Mouse (Mus musculus): Measurements from ENCODE around the gene Gapdh. TPM values are rescaled to one million over a fixed set of nuclear protein-coding genes. Genes with fewer than 3 reads are reported as not detected.
A peak's percentile ranks its signal among the peaks of the same experiment; 100 is the strongest.

Gene Gapdh
- total and polyA plus RNA-seq, 2 experiments from 2014 or later = 4,065 to 6,647 TPM

DNA sequence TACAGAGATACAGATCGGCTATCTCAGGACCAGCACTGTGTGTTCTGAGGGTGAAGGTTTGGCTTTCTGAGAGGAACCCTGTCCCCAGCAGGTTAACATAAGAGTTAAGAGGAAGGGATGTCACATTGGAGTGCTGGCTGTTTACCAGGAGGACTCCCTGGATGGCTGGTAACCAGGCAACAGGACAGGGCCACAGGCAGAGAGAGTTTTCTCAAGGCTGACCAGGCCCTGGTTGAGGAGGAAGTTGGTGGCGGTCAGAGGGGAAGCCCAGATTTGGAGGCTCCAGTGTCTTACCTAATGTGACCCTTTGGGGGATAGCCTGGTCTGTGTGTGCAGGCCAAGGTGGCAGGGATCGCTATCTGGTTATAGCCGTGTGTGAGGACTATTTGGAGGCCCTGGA lies 19.5 kb downstream of the Gapdh start:
- peak overlapping the region; percentile 93 for H3K4me2 ChIP-seq (ENCODE audit: low read depth, low read length)
- H3K4me1 ChIP-seq (ENCODE audit: control insufficient read depth, insufficient read depth) = peaks cover 43% of the 10 kb centered on the region
- ATAC-seq (ENCODE audit: insufficient read depth, low read depth) = no peak
- peak overlapping the region; percentile 93 for H3K27ac ChIP-seq (ENCODE audit: low read depth)
- no peak for DNase-seq (ENCODE audit: low spot score)
- no peaks in the 10 kb centered on the region for H3K27me3 ChIP-seq (ENCODE audit: control insufficient read depth, insufficient read depth, low read length)
- H3K9me3 ChIP-seq (replicated peaks; ENCODE audit: control insufficient read depth, low read length) = no peaks in the 10 kb centered on the region
- peak overlapping the region; percentile 83; the same call in 1 of the 2 replicates for H3K4me3 ChIP-seq (ENCODE audit: low read depth, low read length)
- H3K36me3 ChIP-seq (replicated peaks; ENCODE audit: control insufficient read depth, insufficient read depth, low read length) = peaks cover 17% of the 10 kb centered on the region
- peak overlapping the region; percentile 27; the same call in 1 of the 2 replicates for H3K9ac ChIP-seq (replicated peaks; ENCODE audit: low read depth, low read length)
- TF ChIP-seq CTCF (IDR thresholded peaks at IDR 0.05; ENCODE audit: low read depth) (no peak), EP300 (IDR thresholded peaks at IDR 0.05; ENCODE audit: low read depth) (no peak)
- WGBS = 26% methylated on average over 4 of the region's 4 CpGs

DNA sequence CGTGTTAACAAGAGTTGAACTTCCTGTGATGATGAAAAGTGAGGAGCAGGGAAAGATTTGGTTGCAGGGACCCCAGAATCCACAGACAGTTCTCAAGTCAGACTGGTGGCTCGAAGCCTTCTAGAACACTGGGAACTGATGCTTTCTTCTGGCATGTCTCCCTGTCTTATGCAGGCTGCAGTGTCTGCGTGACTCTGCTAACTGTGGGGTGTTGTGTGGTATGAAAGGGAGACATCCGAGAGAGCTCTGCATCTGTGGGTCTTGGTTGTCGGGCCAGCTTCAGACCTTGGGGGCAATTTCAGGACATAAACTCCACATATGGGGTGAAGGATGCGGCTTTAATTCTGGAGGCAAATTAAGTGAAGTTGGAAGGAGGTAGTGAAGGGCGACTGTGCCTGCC lies 20.1 kb downstream of the Gapdh start:
- peaks cover 43% of the 10 kb centered on the region for H3K4me1 ChIP-seq (ENCODE audit: control insufficient read depth, insufficient read depth)
- H3K9ac ChIP-seq (replicated peaks; ENCODE audit: low read depth, low read length) = peak overlapping the region; percentile 77; the same call in 1 of the 2 replicates
- WGBS = 36% methylated on average over 7 of the region's 7 CpGs

DNA sequence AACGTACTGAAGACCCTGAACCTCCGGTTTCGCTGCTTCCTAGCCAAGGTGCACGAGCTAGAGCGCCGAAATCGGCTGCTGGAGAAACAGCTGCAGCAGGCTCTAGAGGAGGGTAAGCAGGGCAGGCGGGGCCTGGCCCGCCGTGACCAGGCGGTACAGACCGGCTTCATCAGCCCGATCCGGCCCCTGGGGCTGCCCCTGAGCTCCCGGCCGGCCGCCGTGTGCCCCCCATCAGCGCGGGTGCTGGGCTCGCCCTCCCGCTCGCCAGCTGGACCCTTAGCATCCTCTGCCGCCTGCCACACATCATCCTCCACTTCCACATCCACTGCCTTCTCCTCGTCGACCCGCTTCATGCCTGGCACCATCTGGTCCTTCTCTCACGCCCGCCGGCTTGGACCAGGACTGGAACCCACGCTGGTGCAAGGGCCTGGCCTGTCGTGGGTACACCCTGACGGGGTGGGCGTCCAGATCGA lies 20.8 kb downstream of the Gapdh start:
- H3K4me2 ChIP-seq (ENCODE audit: low read depth, low read length) = peak overlapping the region; percentile 93
- H3K9ac ChIP-seq (replicated peaks; ENCODE audit: low read depth, low read length) = peak overlapping the region; percentile 77
- DNase-seq (ENCODE audit: low spot score) = no peak
- TF ChIP-seq EP300 (IDR thresholded peaks at IDR 0.05; ENCODE audit: low read depth) = no peak
- TF ChIP-seq CTCF (IDR thresholded peaks at IDR 0.05; ENCODE audit: low read depth) = no peak
- under 1% methylated on average over 32 of the region's 35 CpGs for WGBS
- H3K27ac ChIP-seq (ENCODE audit: low read depth) = peak overlapping the region; percentile 93
- H3K9me3 ChIP-seq (replicated peaks; ENCODE audit: control insufficient read depth, low read length) = no peaks in the 10 kb centered on the region
- peaks cover 43% of the 10 kb centered on the region for H3K4me1 ChIP-seq (ENCODE audit: control insufficient read depth, insufficient read depth)
- H3K4me3 ChIP-seq (ENCODE audit: low read depth, low read length) = peak overlapping the region; percentile 83
- peak; percentile 24 for ATAC-seq (ENCODE audit: insufficient read depth, low read depth)
- no peaks in the 10 kb centered on the region for H3K27me3 ChIP-seq (ENCODE audit: control insufficient read depth, insufficient read depth, low read length)
- peaks cover 23% of the 10 kb centered on the region for H3K36me3 ChIP-seq (replicated peaks; ENCODE audit: control insufficient read depth, insufficient read depth, low read length)

More for the DNA sequence above, 20.1 kb downstream of the Gapdh start:
- no peaks in the 10 kb centered on the region for H3K9me3 ChIP-seq (replicated peaks; ENCODE audit: control insufficient read depth, low read length)
- H3K27me3 ChIP-seq (ENCODE audit: control insufficient read depth, insufficient read depth, low read length) = no peaks in the 10 kb centered on the region
- no peak for ATAC-seq (ENCODE audit: insufficient read depth, low read depth)
- peak overlapping the region; percentile 93 for H3K27ac ChIP-seq (ENCODE audit: low read depth)
- TF ChIP-seq CTCF (IDR thresholded peaks at IDR 0.05; ENCODE audit: low read depth) (no peak), EP300 (IDR thresholded peaks at IDR 0.05; ENCODE audit: low read depth) (no peak)
- H3K4me3 ChIP-seq (ENCODE audit: low read depth, low read length) = peak overlapping the region; percentile 83
- peak overlapping the region; percentile 93 for H3K4me2 ChIP-seq (ENCODE audit: low read depth, low read length)
- peaks cover 17% of the 10 kb centered on the region for H3K36me3 ChIP-seq (replicated peaks; ENCODE audit: control insufficient read depth, insufficient read depth, low read length)
- DNase-seq (ENCODE audit: low spot score) = no peak

DNA sequence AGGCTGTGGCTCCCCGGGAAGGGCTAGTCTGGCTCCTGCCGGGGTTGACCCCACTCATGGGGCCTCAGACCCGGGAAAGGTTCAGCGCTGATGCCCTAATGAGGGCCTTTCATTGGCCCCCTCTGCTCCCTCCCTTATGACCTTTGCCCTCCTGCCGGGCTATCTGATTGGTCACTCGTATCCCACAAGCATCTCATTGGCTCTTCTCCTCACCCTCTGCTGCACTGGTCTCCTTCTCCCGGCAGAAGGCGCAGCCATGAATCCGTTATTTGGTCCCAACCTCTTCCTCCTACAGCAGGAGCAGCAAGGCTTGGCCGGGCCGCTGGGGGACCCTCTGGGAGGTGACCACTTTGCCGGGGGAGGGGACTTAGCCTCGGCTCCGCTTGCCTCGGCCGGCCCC lies 21.3 kb downstream of the Gapdh start, which contains the start of gene Iffo1:
Gene Iffo1 (plus strand): TSS at position 241 of the 400 bp plus-strand sequence.
- TF ChIP-seq EP300 (IDR thresholded peaks at IDR 0.05; ENCODE audit: low read depth) (no peak), CTCF (IDR thresholded peaks at IDR 0.05; ENCODE audit: low read depth) (peak; percentile 58)
- Histone ChIP-seq H3K36me3 (replicated peaks; ENCODE audit: control insufficient read depth, insufficient read depth, low read length) (peaks cover 28% of the 10 kb centered on the region), H3K9ac (replicated peaks; ENCODE audit: low read depth, low read length) (peak within 1 kb of the TSS; percentile 77), H3K4me3 (ENCODE audit: low read depth, low read length) (peak within 1 kb of the TSS; percentile 83), H3K27me3 (ENCODE audit: control insufficient read depth, insufficient read depth, low read length) (no peaks in the 10 kb centered on the region), H3K9me3 (replicated peaks; ENCODE audit: control insufficient read depth, low read length) (no peaks in the 10 kb centered on the region), H3K27ac (ENCODE audit: low read depth) (peak within 1 kb of the TSS; percentile 93), H3K4me1 (ENCODE audit: control insufficient read depth, insufficient read depth) (peaks cover 43% of the 10 kb centered on the region), H3K4me2 (ENCODE audit: low read depth, low read length) (peak within 1 kb of the TSS; percentile 93)
- ATAC-seq (ENCODE audit: insufficient read depth, low read depth) = peak; percentile 86
- DNase-seq (ENCODE audit: low spot score) = peak; percentile 96
- WGBS = under 1% methylated on average over 16 of the region's 16 CpGs

DNA sequence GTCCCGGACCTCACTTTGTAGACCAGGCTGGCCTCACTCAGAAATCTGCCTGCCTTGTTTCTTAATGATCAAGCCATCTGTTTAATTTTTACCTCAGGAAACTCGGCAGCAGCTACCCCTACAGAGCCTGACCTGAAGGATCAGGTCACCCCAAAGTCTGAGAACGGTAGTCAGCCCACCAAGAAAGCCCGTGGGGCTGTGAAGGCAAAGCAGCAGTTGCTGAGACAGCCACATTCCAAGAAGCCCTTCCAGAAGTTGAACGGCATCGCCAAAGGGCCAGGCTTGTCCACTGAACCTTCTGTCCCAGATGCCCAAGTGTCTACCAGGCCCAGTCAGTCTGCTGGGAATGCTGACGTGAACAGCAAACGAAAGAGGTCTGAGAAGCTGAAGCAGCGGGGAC lies 22.4 kb downstream of the Gapdh start:
- H3K9me3 ChIP-seq (replicated peaks; ENCODE audit: control insufficient read depth, low read length) = no peaks in the 10 kb centered on the region
- H3K9ac ChIP-seq (replicated peaks; ENCODE audit: low read depth, low read length) = no peak overlapping the region
- DNase-seq (ENCODE audit: low spot score) (no peak), ATAC-seq (ENCODE audit: insufficient read depth, low read depth) (no peak)
- H3K27me3 ChIP-seq (ENCODE audit: control insufficient read depth, insufficient read depth, low read length) = no peaks in the 10 kb centered on the region
- no peak overlapping the region for H3K4me2 ChIP-seq (ENCODE audit: low read depth, low read length)
- peaks cover 33% of the 10 kb centered on the region for H3K4me1 ChIP-seq (ENCODE audit: control insufficient read depth, insufficient read depth)
- no peak overlapping the region for H3K27ac ChIP-seq (ENCODE audit: low read depth)
- TF ChIP-seq EP300 (IDR thresholded peaks at IDR 0.05; ENCODE audit: low read depth) = no peak
- no peak for TF ChIP-seq CTCF (IDR thresholded peaks at IDR 0.05; ENCODE audit: low read depth)
- no peak overlapping the region for H3K4me3 ChIP-seq (ENCODE audit: low read depth, low read length)
- WGBS = 75% methylated on average over 9 of the region's 9 CpGs
- peaks cover 39% of the 10 kb centered on the region for H3K36me3 ChIP-seq (replicated peaks; ENCODE audit: control insufficient read depth, insufficient read depth, low read length)

DNA sequence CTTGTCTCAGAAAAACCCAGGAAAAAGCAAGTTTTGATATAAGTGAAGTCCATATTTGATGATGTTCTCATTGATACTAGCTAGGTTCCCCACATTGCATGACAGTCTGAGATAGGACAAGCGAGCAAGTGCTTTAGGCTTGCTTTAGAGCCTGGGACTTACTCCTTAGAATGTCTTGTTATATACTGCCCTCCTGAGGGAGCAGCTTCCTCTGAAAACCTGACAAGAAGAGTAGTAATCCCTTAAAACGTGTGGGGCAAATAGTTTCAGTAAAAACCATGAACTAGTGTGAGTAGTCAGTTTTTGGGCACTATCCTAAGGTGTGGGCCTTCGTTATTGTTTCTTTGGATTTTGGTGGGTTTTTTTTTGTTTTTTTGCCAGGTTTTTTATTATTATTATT lies 23.1 kb downstream of the Gapdh start:
- no peak for TF ChIP-seq EP300 (IDR thresholded peaks at IDR 0.05; ENCODE audit: low read depth)
- no peak for TF ChIP-seq CTCF (IDR thresholded peaks at IDR 0.05; ENCODE audit: low read depth)
- H3K36me3 ChIP-seq (replicated peaks; ENCODE audit: control insufficient read depth, insufficient read depth, low read length) = peaks cover 47% of the 10 kb centered on the region

More for the DNA sequence above, 23.1 kb downstream of the Gapdh start:
- H3K27ac ChIP-seq (ENCODE audit: low read depth) = no peak overlapping the region
- H3K9me3 ChIP-seq (replicated peaks; ENCODE audit: control insufficient read depth, low read length) = no peaks in the 10 kb centered on the region
- ATAC-seq (ENCODE audit: insufficient read depth, low read depth) (no peak), DNase-seq (ENCODE audit: low spot score) (no peak)
- H3K9ac ChIP-seq (replicated peaks; ENCODE audit: low read depth, low read length) = no peak overlapping the region
- H3K27me3 ChIP-seq (ENCODE audit: control insufficient read depth, insufficient read depth, low read length) = no peaks in the 10 kb centered on the region
- 70% methylated on average over 3 of the region's 3 CpGs for WGBS
- peaks cover 25% of the 10 kb centered on the region for H3K4me1 ChIP-seq (ENCODE audit: control insufficient read depth, insufficient read depth)
- H3K4me2 ChIP-seq (ENCODE audit: low read depth, low read length) = no peak overlapping the region
- H3K4me3 ChIP-seq (ENCODE audit: low read depth, low read length) = no peak overlapping the region
